Mouse (Mus musculus): ENCODE measurements around the gene Gm21897. TPM values are rescaled to one million over a fixed set of nuclear protein-coding genes. Genes with fewer than 3 reads are reported as not detected.

Gene Gm21897
- total RNA-seq (2023), result not detected

DNA sequence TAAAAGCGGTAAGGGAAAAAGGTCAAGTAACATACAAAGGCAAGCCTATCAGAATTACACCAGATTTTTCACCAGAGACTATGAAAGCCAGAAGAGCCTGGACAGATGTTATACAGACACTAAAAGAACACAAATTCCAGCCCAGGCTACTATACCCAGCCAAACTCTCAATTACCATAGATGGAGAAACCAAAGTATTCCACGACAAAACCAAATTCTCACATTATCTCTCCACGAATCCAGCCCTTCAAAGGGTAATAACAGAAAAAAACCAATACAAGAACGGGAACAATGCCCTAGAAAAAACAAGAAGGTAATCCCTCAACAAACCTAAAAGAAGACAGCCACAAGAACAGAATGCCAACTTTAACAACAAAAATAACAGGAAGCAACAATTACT, at the start of gene Gm21897:
Gene Gm21897 (plus strand): TSS at position 301 of the 400 bp plus-strand sequence.

